Mouse (Mus musculus) lung, adult 2 months (tissue): Measurements from ENCODE around the gene Tigd4. TPM values are rescaled to one million over a fixed set of nuclear protein-coding genes. Genes with fewer than 3 reads are reported as not detected.
A peak's percentile ranks its signal among the peaks of the same experiment; 100 is the strongest.

Experiments
- DNase-seq: peaks from one replicate; pipeline ENCODE4 v3.0.0; 2022
- H3K4me1 ChIP-seq: fragments of 200-500 bp; 2 replicates; pipeline ENCODE4 v1.6.1; 2011; ENCODE audit warnings: low read length; ENCODE audit not compliant: control insufficient read depth, insufficient read depth
- H3K4me3 ChIP-seq: fragments of 200-500 bp; replicated peaks from 2 replicates; pipeline ENCODE3; 2011; ENCODE audit warnings: low read depth, mild to moderate bottlenecking, control low read depth, low read length; ENCODE audit errors: extremely low read depth
- CTCF ChIP-seq: fragments of 200-500 bp; IDR thresholded peaks from 2 replicates; pipeline ENCODE4 v1.5.1; 2011; ENCODE audit warnings: mild to moderate bottlenecking, low read length, control low read depth; ENCODE audit not compliant: insufficient read depth
- POLR2A ChIP-seq: fragments of 200-500 bp; IDR thresholded peaks from 2 replicates; pipeline ENCODE4 v1.6.1; 2011; ENCODE audit warnings: low read depth, mild to moderate bottlenecking, control low read depth, low read length, borderline replicate concordance; ENCODE audit errors: extremely low read depth
- WGBS: fragments of 180-500 bp; shearing (Covaris S2); methylation state at CpG from one replicate; pipeline ENCODE4 v1.1.7; 2018; 5-methylcytosine and 5-hydroxymethylcytosine counted together
- polyA plus RNA-seq: library from polyadenylated mRNA; depleted of rRNA; stranded (reverse); fragments of >200 nt; gene quantifications from 2 replicates; pipeline ENCODE4 v1.2.3, GENCODE M21; 2012

Tigd4 gene
- polyA plus RNA-seq, 1 experiment = 0.04 TPM

DNA sequence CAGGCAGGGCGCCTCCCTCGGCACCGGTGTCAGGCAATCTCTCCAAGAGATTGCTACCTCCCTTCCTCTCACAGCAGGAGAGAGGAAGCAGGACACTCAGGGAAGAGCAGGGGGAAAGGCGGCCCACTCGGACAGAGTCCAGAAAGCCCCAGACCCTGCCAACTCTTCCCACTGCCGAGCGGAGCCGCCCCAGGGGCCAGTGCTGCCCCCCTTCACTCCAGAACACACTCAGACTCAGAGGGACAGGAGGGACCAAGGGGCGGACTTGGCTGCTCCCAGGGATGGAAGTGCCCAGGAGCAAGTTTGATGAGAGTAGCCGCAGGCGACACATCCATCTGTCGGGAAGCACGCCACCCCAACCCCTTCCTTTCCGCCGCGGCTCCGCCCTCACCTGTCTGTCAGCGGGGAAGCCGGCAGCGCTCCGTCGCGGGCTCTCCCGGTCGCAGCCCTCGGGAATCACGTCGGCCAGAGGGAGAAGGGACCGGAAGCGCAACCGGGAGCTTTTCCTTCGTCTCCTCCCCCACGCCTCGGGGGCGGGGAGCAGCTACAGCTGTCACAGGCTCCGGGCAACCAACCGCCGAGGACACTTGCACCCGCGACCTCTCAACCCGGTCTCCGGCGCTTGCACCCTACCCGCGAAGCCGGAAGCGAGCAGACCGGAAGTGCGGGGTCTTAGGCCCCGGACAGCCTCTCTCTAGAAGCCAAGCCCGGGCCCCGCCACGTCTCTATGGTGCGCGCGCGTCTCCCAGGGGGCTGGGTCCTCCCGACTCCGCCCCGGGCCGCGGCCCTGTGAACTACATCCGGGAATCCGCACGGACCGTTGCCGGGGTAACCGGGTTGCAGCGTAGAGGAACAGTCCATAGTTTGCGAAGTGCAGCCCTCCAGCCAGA, 11.1 kb upstream of the Tigd4 start, which contains the start of gene Arfip1:
Gene Arfip1 (minus strand): TSS at position 603 of the 890 bp plus-strand sequence.
- TF ChIP-seq POLR2A (peak; percentile 68), CTCF (no peak)
- WGBS = under 1% methylated on average over 70 of the region's 70 CpGs
- H3K4me1 ChIP-seq = no peaks in the 10 kb centered on the region; the same call in 1 of the 2 replicates
- peak; percentile 97 for DNase-seq
- peak within 1 kb of the TSS; percentile 95 for H3K4me3 ChIP-seq

DNA sequence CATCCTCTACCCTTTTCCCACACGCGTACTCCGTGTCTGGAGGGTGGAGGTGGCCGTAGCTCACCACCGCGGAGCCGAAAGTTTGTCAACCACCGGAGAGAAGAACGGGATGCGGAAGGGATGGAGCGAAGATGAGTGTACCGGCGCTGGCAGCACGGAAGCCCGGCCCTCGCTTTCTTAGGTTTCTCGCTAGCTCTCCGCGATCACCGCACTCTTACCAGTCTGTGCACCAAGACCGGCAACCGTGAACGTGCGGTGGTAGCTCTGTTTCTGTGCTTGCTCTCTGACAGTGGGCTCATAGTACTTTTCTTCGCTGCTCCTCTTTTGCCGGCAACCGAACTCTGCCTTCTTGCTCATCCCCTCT, 10.5 kb upstream of the Tigd4 start:
- peak overlapping the region; percentile 95 for H3K4me3 ChIP-seq
- WGBS = under 1% methylated on average over 27 of the region's 27 CpGs
- no peaks in the 10 kb centered on the region; the same call in 1 of the 2 replicates for H3K4me1 ChIP-seq
- no peak; the same call in 1 of the 2 replicates for TF ChIP-seq POLR2A
- no peak for TF ChIP-seq CTCF
- no peak for DNase-seq

DNA sequence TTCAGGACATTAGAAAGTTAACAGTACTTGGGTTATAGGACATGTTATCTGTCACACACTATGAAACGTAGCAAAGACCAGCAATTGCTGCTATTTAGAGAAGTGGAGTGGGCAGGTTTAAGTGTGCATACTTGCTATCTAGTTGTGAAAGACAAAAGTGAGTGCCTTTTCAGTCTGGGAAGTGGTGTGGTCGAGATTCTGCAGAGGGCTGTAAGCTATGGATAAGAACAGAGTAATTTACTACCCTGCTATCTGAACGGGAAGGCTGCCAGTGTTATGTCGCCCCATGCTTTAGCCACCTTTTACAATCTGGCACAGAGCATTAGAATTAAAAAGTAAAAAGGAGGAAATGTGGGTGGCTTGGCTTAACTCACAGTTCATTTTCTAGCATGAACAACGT, 6.6 kb upstream of the Tigd4 start:
- no peak for DNase-seq
- no peak for TF ChIP-seq POLR2A
- no peak for TF ChIP-seq CTCF
- no peak overlapping the region for H3K4me3 ChIP-seq
- no peaks in the 10 kb centered on the region for H3K4me1 ChIP-seq
- 36% methylated on average over 5 of the region's 5 CpGs for WGBS

DNA sequence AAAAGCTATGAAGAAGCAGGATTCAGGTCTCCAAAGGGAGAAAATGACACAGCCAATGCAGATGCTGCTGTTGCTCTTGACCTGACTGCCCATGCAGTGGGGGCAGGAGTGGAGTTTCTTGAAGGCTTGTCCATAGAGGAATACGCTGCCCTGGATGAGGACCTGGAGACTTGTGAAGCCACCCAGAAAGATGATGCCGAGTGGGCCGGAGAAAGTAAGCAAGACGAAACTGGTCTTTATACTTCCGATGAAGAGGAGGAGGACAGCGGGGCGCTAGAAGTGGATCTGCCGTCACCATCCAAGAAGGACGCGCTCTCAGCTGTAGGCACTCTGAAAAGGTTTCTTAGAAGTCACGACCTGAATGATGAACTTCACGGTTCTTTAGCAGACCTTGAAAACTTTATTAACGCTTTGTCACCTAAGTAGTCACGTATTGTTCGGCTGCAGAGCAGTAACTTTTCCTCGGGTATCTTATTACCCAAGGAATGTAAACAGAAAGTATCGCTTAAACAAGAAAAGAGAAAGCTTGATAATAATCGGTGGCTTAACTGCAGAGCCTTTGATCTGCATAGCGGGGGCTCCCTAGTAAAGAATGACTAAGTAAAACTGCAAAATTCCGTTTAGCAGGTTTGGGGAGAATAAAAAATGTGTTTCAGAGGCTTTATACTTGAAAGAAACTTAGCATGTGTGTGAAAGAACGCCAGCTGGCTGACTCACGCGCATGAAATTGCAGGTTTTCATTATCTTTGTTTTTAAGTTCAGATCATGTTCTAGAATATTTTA, 1.7 kb downstream of the Tigd4 start:
- peak overlapping the region; percentile 62 for H3K4me3 ChIP-seq
- no peak for DNase-seq
- WGBS = 7% methylated on average over 23 of the region's 23 CpGs
- peaks cover 3% of the 10 kb centered on the region for H3K4me1 ChIP-seq
- TF ChIP-seq CTCF (no peak), POLR2A (no peak)

DNA sequence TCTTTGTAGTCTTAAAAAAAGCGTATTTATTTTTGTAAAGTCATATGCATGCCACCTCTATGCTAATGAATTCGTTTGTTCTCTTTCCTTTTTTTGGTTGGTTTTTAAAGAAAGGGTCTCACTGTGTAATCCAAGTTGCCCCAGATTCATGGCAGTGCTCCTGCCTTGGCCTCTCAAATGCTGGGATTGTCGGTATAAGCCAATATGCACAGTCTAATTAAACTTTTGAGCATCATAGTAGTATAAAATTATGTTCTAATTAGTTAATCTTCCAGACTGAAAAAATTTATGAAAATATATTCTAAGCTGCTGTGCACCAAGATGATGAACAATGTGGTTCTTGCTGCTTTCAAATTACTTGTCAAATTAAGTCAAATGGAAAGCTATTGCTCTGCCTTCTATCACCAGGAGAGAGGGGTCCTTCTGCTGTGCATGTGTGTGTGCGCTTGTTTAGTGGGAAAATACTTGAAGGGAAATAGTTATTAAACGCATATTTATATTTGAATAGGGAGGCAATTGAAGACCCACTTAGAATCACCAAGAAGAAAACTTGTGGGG, 2.4 kb downstream of the Tigd4 start:
- WGBS = 44% methylated on average over 5 of the region's 5 CpGs
- TF ChIP-seq POLR2A (no peak), CTCF (no peak)
- H3K4me1 ChIP-seq = peaks cover 3% of the 10 kb centered on the region
- DNase-seq = no peak
- no peak overlapping the region for H3K4me3 ChIP-seq

DNA sequence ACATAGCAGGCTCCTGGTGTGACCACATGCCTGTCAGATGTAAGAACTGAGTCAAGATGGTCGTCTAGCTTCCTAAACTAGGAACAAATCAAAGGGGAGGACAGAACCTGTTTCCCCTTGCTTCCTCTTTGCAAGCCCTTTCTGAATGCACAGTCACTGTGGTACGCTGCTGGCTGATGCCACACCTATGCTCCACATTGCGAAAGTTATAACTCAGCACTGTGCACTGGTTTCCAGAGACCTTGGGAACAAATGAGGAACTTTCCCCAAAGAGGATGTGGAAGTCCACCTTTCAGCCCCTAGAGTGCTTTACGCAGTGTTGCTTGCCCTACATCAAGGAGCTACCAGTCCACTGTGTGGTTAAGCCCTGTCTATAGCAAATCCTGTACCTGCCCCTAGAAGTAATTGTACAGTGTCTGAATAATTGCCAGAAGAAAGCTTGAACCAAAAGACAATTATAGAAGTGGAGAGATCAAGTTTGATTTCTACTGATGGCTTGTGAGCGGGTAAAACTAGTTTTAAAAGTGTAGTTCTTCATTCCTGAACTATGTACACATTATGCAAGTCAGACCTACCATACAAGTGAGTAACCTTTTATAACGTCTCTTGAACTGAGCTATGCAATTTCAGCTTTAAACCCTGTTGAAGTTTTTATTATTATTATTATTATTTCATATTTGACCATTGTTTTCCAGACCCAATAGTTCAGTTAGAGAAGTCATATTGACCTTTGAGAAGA, 4.8 kb downstream of the Tigd4 start:
- no peak for TF ChIP-seq POLR2A
- no peak for TF ChIP-seq CTCF
- H3K4me1 ChIP-seq = peaks cover 3% of the 10 kb centered on the region
- DNase-seq = no peak
- WGBS = 59% methylated on average over 6 of the region's 6 CpGs
- H3K4me3 ChIP-seq = no peak overlapping the region

DNA sequence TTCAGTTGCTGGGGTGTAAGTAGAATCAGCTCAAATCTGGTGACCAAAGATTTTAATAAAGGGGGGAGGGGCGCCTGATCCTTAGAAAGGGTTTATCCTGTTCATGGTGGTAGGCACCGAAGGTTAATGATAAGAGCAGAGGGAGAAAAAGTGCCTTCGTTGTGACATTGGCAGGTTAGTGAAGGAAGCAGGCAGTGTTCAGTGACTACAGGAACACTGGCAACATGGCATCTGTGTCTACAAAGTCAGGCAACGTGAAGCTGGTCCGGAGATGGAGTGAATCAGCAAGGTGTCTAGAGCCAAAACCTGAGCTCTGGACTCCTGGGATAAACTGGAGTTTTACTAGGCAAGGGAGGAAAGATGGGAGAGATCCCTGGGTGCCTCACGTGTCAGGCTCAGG, 5.4 kb downstream of the Tigd4 start:
- Histone ChIP-seq H3K4me3 (no peak overlapping the region), H3K4me1 (peaks cover 3% of the 10 kb centered on the region)
- WGBS = 80% methylated on average over 6 of the region's 6 CpGs
- no peak for DNase-seq
- TF ChIP-seq POLR2A (no peak), CTCF (no peak)

DNA sequence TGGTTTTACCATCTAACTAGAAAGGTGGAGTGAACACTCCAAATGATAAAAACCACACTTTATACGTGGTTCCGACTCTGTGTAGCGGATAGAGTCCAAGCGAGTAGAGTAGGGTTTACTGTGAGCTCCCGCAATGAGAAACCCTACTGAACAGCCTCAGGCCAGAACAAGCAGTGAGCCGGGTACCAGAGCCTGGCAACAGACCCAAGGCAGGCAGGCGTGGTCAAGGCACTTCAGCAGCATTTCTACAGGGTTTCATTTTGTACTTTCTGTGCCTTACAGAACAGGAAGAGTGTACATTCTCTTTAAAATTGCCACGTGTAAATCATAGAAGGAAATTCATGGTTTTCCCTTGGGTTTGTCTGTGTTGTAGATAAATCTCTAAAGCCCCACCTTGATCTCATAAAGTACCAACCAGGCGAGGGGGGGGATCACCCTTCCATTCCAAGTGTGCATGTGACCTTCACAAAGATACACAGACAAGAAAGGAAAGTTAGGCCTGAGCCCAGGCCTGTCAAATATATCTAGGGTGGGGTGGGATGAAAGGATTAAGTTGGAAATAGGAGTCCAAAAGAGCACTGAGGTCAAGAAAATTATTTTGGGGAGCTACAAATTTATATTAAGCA, 8.6 kb downstream of the Tigd4 start:
- WGBS = 65% methylated on average over 9 of the region's 9 CpGs
- no peak for DNase-seq

DNA sequence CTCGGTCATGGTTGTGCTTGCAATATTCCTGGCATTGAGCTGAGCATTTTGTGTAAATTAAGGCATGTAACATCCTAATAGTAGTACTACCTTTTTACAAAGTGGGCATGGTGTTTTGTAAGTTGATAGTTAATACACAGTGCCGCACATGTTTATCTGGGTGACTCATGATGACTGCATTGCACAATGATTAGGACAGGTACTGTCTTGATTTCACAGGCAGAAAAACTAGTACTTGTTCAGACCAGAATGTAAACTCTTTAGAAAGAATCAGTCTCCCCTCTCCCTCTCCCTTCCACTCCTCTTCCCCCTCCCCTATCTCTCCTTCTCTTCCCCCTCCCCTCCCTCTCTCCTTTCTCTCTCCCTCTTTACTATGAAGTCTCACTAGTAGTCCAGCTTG, 9.4 kb downstream of the Tigd4 start:
- Histone ChIP-seq H3K4me3 (no peak overlapping the region), H3K4me1 (no peaks in the 10 kb centered on the region)
- no peak for TF ChIP-seq POLR2A
- TF ChIP-seq CTCF = no peak
- 89% methylated on average over 2 of the region's 2 CpGs for WGBS
- no peak for DNase-seq

More for the DNA sequence above, 8.6 kb downstream of the Tigd4 start:
- TF ChIP-seq CTCF = no peak
- TF ChIP-seq POLR2A = no peak
- Histone ChIP-seq H3K4me3 (no peak overlapping the region), H3K4me1 (no peaks in the 10 kb centered on the region)
